Mouse (Mus musculus) cerebral cortex, adult 2 months (tissue): ENCODE results near the gene Olfr1420.

Source experiments
- WGBS: fragments of 180-500 bp; shearing (Covaris S2); methylation state at CpG from one replicate; pipeline ENCODE4 v1.1.7; 2018; 5-methylcytosine and 5-hydroxymethylcytosine counted together

Gene Olfr1420

GRCm38 (mm10) chr19:11886265-11886664, at the start of gene Olfr1420:
Olfr1420 (plus strand) TSS chr19:11886565.
- 48% methylated on average over 1 of the region's 1 CpGs for WGBS

GRCm38 (mm10) chr19:11839119-11839518, 47.2 kb upstream of the Olfr1420 start, which contains the start of gene Olfr1417:
Olfr1417 (minus strand) TSS chr19:11839219.
- 85% methylated on average over 4 of the region's 4 CpGs for WGBS

- 62% methylated on average over 4 of the region's 4 CpGs for WGBS
Measured at GRCm38 (mm10) chr19:11846333-11846732, 40.0 kb upstream of the Olfr1420 start.

- 67% methylated on average over 4 of the region's 4 CpGs for WGBS
Measured at GRCm38 (mm10) chr19:11852652-11853051, 33.7 kb upstream of the Olfr1420 start.

DNA sequence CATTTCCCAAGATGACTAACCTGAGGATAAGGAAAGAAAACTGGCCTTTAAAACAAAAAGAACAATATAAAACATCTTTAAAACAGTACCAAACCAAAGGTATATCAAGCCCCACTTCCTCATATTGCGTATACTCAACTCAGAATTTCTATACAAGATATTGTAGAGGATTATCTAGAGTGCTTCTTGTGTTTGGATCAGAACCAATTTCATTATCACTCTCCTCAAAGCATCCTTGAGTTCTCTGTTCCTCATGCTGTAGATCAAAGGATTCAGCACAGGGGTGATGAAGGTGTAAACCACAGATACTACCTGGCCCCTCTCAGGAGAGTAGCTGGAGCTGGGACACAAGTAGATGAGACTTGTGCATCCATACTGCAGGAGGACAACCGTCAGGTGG, 31.5 kb upstream of the Olfr1420 start:
- WGBS, result 87% methylated on average over 2 of the region's 2 CpGs

DNA sequence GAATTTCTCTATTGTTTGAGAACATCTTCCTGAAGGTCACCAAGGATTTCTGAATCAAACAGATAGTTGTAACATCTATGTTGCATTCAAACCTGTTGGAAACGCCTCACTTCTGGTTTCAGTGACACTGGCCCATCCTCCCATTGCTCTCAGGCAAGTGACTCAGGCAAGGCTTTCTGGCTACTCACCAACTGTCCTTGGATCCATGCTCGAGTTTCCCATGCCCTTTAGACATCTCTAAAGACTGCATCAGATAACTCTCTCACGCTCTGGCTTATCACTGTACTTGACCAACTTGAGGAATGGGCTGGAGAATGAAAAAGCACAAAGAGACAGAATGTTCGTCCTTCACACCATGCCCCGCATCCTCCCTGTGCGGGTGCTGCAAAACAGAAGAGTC, 29.9 kb upstream of the Olfr1420 start:
- WGBS, result 82% methylated on average over 6 of the region's 6 CpGs

DNA sequence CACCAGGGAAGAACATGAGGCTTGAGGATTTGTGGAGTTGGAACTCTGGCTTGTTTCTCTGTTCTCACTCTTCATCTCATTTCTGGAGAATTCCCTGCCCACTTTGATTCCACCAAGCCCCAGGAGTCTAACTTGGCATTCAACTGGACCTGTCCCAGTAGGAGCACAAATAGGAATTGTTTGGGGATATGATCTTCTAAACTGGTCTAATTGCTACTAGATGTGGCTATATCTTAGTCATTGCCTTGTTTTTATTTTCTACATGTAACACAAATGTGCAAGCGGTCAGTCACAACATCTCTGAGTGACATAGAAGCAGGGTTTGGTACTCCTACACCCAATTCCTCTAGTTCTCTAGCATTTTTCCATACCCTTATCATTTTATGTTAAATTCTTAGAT, 25.4 kb upstream of the Olfr1420 start, which contains the start of gene Olfr1418:
Gene Olfr1418, minus strand, starts transcription at position 101 of the 400 bp plus-strand sequence.
- 98% methylated on average over 1 of the region's 1 CpGs for WGBS

DNA sequence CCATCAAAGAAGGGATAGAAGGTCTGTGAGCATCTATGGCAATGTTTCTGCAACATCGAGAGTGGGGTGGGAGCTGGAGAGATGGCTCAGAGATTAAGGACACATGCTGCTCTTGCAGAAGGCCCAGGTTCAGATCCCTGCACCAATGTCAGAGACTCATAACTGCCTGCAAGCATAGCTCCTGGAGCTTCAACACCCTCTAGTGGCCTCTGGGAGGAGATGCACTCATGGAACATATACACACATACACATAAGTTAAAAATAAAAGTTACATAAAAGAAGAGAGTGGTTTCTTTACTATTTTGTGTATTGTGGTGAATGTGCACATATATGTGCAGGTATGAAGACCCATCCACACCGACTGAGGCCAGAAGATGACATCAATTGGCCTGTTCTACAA, 18.5 kb upstream of the Olfr1420 start:
- WGBS, result 85% methylated on average over 2 of the region's 2 CpGs

DNA sequence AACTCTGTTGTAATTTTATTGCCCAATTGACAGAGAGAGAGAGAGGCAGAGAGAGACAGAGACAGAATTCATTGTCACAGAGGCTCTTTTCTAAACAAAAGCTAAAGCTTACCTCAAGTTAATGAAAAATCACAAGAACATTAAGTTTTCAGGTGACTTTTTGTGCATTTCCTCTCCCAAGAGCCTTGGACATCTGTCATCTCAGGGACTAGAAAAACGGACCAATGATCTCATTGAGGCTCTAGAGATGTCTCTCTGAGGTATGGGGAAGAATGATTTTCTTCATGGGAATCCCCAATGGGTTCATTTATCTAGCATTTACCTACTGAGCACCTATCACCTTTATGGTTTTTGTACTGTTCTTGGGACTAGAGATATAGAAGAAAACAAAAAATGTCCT, 11.4 kb upstream of the Olfr1420 start, which contains the start of gene Olfr1419:
Gene Olfr1419, minus strand, starts transcription at position 101 of the 400 bp plus-strand sequence.
- 46% methylated on average over 1 of the region's 1 CpGs for WGBS

GRCm38 (mm10) chr19:11878404-11878803, 8.0 kb upstream of the Olfr1420 start:
- 70% methylated on average over 22 of the region's 22 CpGs for WGBS

DNA sequence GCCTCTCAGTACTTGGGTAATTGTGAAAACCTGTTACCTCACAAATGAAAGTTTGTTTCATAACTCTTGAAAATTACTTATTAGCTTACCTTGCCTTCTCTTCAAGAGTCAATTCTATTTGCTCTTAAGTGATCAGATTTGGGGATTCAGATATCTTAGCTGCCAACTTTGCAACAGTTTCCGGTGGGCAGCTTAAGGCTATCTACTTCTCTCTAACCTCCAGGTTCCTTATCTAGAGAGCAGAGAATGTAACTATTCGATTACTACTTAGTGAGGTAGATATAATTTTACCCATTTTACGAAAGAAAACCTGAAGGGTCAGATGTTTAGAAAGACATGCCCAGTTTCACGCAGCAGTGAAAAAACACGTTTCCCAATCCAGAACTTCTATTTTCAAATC, 24.7 kb downstream of the Olfr1420 start:
- 71% methylated on average over 5 of the region's 5 CpGs for WGBS

- WGBS, result 2% methylated on average over 17 of the region's 17 CpGs
Measured at GRCm38 (mm10) chr19:11911603-11912002, 25.2 kb downstream of the Olfr1420 start.

DNA sequence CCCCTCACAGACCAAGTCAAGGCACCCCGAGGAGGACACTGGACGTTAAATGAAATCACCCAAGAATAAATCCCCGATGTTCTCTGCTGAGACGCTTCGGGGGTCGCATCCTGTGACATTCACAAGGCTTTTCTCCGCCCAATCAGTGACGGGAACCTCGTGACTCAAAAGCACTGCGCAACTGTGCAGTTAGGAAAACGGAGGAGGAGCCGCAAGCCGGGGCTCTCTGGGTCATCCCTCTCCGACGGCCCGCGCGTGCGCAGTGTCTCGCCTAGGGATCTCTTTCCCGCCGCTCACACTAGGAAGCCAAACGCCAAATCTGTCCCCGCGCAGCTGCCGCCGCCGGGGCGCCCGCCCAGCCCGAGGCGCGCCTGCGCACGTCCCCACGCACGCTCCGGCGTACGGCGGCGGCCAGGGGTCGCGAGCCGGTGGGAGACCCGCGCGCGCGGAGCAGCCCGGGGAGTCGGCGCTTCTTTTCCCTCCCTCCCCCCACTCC, 25.7 kb downstream of the Olfr1420 start, which contains the start of gene Patl1:
Gene Patl1, plus strand, starts transcription at position 363 of the 496 bp plus-strand sequence.
- WGBS, result 1% methylated on average over 50 of the region's 53 CpGs

DNA sequence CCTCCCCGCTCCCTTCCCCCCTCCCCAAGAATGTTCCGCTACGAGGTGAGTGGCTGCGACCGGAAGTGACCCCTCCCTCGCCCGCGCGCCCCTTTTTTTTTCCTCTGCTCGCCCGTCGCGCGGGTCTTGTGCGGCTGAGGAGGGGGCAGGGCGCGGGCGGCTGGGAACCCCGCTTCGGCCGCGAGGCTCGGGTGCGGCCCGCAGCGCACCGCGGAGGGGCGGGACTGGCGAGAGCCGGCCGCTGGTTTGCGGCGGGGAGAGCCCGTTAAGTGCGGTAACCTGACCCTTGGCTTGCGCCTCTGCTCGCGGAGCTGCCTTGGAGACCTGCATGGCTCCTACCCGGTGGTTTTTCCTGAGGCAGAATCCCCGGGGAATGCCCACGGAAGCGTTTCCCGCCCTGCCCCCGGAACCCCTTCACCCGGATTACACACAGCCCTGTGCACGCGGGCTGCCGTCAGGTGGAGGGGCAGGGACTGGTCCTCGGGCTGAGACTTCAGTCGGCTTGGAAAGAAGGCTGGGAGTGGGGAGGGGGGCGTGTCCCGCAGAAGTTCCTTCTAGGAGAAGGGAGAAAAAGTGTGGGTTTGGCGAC, 26.3 kb downstream of the Olfr1420 start:
- 1% methylated on average over 39 of the region's 54 CpGs for WGBS

GRCm38 (mm10) chr19:11915804-11916203, 29.4 kb downstream of the Olfr1420 start:
- WGBS, result 3% methylated on average over 2 of the region's 2 CpGs

GRCm38 (mm10) chr19:11922068-11922467, 35.7 kb downstream of the Olfr1420 start:
- 100% methylated on average over 1 of the region's 1 CpGs for WGBS

DNA sequence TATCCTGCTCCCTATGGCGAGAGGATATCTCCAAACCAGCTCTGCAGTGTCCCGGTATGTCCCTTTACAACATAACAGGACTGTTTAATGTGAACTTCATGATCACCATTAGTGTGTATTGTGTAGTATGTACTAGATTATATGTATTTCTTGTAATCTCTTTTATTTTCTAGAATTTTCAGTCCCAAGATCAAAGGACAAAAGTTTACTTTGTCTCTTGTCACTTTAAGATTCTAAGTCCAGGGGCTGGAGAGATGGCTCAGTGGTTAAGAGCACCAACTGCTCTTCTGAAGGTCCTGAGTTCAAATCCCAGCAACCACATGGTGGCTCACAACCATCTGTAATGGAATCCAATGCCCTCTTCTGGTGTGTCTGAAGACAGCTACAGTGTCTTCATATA, 36.1 kb downstream of the Olfr1420 start:
- 94% methylated on average over 2 of the region's 2 CpGs for WGBS

DNA sequence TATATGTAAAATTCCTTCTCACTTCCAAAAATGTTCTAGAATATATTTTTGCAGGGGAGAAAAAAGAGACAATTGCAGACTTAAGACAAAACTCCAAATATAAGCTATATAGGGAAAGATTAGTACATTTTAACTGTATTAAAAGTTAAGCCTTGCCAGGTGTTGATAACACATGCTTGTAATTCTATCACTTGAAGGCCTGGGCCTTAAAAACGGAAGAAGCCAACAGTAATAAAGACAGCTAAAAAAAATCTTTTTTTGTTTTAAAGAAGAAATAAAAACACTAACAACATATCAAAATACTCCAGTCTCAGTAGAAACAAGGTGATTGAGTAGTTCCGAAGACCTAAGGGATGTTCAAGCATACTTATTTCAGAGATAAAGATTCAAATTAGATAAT, 40.0 kb downstream of the Olfr1420 start:
- WGBS, result 79% methylated on average over 2 of the region's 2 CpGs

GRCm38 (mm10) chr19:11928025-11928748, 41.8 kb downstream of the Olfr1420 start:
- 85% methylated on average over 4 of the region's 4 CpGs for WGBS

GRCm38 (mm10) chr19:11946460-11946859, 60.1 kb downstream of the Olfr1420 start:
- WGBS, result 95% methylated on average over 9 of the region's 9 CpGs
